Mouse (Mus musculus): Measurements from ENCODE around the gene Tmem132b.
"Not testable (repeated sequence)": the region's sequence is repeated elsewhere in the genome, so short reads cannot be mapped to it uniquely, and the experiment has no call there.

The Tmem132b gene

DNA sequence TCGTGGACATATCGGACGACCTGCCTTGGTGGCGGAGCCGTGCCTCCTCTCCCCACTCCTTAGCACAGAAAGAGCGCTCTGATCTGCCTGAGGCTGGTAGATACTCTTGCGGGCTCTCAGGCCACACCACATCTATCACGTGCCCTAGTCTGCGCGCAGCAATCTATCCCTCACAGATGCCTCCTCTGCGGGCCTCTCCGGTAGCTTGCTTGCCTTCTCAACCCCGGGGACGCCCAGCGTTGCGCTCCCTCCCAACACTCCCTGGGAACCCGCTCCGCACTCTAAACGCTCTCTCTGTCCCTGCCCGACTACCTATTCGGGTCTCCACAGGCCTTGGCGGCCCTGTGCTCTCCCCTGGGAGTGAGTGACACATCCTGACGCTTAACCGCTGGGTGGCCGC, at the start of gene Tmem132b:
Tmem132b (plus strand) TSS at position 141 of the 400 bp plus-strand sequence.
- DNase-seq (ENCODE audit: low read depth, low spot score): no peak

DNA sequence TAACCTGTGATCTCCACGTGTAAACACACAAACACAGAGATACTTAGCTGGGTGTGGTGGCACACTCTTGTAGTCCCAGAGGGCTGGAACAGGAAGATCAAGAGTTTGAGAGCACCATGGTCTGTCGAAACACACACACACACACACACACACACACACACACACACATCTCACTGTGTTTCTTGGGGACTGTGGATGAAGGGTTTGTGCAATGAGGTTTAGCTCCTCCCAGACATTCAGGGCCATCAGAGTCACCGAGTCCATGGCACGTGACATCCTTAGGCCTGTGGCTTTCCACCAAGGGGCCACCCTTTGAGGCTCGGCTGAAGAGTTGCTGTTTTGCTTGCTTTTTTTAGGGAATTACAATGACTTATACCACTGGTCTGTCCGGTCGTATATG, 49.1 kb upstream of the Tmem132b start:
- no peak for DNase-seq (ENCODE audit: low read depth, low spot score)

DNA sequence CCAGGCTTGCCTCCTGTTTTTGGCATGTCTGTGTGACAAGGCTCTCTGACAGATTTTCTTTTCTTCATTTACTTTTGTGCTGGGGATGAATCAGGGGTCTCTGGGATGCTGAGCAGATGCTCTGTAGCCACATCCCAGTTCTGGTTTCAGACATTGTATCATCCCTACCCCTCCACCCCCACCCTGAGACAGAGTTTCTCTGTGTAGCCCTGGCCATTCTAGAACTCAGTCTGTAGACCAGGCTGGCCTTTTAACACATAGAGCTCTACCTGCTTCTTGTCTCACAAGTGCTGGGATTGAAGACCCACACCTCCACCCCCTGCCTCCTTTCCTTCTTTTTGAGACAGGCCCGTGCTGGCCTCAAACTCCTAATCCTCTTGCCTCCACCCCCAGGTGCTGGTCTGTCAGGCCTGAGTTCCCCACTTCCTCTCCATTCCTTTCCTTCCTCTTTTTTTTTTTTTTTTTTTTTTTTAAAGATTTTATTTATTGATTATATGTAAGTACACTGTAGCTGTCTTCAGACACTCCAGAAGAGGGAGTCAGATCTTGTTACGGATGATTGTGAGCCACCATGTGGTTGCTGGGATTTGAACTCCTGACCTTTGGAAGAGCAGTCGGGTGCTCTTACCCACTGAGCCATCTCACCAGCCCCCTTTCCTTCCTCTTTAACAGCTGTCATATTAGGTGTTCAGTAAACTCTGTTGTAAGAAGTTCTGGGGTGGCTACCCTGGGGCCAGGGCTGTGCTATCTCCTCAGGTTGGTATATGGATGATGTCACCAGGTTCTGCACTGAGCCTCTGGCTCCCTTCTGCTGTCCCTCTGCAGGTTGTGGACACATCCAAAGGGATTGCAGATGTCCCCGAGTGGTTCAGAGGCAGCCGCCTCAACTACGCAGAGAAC, 47.6 kb upstream of the Tmem132b start:
- no peak for DNase-seq (ENCODE audit: low read depth, low spot score)

DNA sequence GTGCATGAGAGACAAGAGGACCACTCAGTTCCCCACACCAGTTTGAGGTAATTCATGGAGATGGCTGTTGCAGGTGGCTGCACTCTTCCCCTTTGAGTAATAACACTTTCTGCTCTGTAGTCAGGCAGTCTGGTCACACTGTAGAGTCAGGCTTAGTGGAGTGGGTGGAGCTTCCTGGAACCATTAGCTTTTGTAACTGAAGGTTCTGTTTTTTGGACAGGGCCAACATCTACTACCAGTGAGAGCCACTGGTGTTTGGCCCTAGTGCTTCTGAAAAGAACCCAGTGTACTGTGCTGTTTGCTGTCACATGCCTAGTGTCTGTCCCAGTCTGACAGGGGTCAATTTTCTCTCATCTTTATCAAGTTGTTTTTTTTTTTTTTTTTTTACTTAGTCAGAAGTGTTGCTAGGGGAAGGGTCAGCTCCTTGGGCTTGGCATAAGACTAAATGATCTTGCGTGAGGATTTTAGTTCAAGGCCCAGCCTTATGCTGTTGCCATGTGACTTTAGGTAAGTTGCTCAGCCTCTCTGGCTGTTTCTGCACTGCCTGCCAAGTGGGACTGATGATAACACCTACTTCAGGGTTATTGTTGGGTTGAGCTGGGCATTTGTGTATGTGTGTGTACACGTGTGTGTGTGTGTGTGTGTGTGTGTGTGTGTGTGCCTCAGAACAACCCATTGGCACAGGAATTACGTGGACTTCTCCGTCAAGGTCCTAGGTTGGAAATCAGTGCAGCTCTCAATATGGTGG, 46.4 kb upstream of the Tmem132b start:
- no peak for DNase-seq (ENCODE audit: low read depth, low spot score)

DNA sequence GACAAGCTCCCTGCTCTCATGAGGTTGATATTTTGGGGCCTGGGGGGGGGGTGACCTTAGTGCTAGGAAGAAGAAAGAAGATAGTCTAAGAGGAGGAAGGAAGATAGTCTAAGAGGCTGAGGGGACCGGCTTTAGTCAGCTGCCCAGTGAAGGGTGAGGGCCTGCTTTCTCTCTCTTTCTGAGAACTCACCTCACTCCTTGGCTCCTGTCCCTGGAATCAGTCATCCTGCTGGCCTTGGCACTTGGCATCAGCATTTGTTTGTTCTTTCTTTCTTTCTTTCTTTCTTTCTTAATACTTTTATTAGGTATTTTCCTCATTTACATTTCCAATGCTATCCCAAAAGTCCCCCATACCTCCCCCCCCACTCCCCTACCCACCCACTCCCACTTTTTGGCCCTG, 45.5 kb upstream of the Tmem132b start:
- DNase-seq (ENCODE audit: low read depth, low spot score): no peak

DNA sequence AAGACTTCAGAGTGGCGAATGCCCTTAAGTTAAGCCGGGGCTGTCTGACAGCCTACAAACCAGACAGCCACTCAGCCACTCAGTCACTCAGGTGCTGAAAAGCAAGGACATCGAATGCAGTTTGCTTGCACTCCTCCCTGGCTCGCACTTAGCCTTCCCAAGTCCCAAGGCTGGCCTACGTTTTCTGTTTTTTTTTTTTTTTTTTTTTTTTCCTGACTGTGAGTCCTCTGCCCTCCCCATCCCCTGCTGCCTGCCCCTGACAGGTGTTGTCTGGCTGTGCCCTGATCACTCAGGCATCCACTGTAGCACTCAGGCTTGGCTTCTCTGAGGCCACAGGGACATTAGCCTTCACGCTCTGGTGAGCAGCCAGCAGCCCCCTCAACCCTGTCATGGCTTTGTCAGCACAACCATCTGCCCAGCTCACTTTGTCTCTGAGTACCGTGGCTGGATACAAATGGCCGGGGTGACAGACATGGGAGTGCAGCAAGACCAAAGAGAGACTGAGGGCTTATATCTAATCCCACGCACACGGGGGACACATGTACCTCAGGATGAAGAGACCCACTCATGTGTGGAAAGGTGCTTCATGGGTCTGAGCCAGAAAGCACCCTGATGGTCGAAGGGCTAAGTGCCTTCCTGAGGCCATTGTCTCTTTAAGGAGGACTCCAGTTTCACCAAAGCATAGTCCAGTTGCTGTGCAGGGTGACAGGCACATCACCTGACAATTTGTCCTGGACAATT, 44.0 kb upstream of the Tmem132b start:
- DNase-seq (ENCODE audit: low read depth, low spot score): no peak

DNA sequence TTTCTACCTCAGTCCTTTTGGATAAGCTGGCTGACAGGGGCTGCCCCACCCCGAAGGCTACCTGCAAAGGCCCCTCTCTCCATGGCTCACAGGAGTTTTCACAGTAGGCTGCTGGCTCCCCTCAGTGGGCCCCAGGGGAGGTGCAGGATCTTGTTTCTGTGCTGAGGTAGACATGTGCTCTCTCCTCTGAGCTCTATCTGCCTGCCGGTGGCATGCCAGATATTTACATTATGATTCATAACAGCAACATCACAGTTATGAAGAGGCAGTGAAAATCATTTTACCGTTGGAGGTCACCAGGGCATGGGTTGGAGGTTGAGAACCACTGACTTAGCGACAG, 43.5 kb upstream of the Tmem132b start:
- no peak for DNase-seq (ENCODE audit: low read depth, low spot score)

DNA sequence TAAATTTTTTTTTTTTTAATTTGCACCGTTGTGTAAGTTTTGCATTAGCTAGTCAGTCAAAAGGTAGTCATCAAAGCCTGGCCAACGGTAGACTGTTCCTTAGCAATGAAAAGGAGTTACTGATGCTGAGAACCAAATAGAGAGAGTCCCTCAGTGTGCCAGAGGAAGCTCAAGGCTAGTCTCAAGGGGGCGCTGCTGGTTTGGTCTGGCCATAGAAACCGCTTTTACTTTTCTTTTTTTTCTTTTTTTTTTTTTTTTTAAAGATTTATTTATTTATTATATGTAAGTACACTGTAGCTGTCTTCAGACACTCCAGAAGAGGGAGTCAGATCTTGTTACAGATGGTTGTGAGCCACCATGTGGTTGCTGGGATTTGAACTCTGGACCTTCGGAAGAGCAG, 42.6 kb upstream of the Tmem132b start:
- not testable (repeated sequence) for DNase-seq (ENCODE audit: low read depth, low spot score)

DNA sequence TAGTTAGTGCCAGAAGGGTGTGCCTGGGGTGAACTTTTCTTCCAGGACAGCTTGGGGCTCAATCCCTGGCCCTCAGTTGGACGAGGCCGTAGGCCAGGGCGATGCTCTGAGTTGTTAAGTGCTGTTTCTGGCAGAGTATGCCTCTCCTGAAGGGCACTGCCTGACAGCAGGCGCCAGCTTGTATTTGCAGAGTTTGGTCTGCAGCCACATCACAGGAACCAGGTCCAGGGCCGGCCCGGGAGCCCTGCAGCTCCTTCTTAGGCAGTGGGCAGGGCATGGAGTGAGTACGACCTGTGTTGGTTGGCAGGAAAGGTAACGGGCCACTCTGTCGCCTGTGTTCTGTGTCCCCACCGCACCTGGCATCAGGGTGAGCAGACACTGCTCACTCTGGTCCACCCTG, 40.5 kb upstream of the Tmem132b start:
- DNase-seq (ENCODE audit: low read depth, low spot score): peak; percentile 74

DNA sequence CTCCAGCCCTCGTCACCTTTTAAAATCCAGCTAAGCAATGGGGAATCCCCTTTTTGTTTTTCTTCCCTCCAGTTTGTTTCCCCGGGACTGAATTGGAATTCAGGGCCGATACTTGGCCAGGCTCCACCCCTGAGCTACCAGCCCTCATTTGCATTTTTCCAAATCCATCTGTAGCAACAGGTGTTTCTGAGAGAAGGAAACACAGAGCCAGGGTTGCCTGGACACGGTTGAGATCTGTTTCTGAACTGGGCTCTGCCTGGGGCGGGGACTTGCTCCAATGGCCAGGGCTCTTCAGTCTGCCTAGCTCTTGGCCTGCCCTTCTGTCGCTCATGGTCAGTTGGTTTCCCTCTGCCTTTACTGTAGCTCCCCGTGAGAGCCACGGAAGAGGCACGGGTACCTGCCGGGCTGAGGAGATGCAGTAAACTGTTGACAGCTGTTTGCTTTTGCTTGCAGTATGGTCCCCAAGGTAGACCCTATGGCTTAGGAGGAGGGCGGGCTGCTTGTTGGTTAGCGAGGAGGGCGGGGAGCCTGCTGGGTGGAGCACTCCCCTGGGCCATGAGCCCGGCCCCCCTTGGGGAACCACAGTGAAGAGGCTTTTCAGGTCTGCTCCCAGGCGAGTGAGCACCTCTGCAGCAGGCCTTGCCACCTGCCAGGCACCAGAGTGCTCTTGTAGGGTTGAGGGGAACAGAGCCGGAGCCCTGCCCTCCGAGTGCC, 39.0 kb upstream of the Tmem132b start:
- no peak for DNase-seq (ENCODE audit: low read depth, low spot score)

DNA sequence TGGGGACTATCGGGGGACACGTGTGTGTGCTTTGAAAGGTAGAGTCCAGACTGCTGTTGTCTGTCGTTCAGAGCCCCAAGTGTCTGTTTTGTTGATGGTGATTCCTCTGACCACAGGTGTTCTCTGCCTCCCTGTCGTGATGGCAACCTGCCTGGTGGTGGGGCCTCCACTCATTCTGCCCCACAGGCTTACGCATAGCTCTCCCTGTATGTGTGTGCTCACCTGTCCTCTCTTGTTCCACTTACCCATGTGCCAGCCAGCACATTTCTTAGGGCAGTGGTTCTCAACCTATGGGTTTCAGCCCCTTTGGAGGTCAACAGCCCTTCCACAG, 38.5 kb upstream of the Tmem132b start:
- DNase-seq (ENCODE audit: low read depth, low spot score): no peak

DNA sequence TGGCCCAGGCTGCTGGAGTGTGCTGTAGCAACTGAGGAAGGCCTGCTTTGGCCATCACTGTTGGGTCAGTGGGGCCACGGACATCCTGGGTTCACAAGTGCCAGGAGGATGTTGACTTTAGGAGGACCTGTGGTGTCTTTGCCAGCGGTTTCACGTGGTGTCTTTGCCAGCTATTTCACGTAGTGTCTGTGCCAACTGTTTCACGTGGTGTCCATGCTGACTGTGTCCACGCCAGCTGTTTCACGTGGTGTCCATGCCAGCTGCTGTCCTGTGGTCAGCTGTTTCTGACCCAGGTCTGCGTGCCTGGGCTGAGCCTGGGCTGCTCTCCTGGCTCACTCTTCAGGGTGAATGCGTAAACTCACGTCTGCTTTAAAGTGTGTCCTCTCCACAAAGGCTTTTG, 35.9 kb upstream of the Tmem132b start:
- peak; percentile 88 for DNase-seq (ENCODE audit: low read depth, low spot score)

DNA sequence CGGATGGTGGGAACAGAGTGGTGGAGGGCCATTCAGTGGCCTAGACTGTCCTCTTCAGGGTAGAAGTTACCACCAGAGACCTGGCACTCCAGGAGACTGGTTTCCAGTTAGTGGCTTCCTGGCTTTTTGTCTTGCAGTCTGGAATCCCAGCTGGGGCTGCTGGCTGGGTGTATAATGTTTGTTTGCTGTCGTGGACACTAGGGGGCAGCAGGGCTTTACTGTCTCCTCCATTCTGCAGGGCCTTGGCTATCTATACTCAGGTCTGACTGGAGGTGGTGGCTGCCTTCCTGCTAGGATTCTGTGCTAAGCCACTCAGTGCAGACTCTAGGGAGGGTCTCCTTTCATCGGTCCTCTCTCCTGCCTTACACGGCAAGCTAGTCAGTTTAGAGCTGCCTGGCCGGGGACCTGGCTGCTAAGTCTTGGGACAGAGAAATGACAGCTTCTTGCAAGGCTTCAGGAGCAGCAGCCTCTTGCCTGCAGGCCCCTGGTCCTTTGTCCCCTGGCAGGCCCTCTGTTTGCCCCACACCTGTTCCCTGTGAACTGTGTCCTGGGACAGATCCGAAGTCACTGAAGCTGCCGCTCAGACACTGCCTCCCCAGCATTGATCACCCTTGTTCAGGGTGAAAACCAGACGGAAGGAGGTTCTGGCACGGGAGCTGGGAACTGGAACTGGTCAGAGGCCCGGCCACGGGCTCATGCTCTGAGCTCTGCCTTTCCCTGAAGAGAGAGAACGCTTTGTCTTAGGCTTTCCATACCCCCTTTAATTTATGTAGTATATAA, 33.6 kb upstream of the Tmem132b start:
- peak; percentile 53 for DNase-seq (ENCODE audit: low read depth, low spot score)

DNA sequence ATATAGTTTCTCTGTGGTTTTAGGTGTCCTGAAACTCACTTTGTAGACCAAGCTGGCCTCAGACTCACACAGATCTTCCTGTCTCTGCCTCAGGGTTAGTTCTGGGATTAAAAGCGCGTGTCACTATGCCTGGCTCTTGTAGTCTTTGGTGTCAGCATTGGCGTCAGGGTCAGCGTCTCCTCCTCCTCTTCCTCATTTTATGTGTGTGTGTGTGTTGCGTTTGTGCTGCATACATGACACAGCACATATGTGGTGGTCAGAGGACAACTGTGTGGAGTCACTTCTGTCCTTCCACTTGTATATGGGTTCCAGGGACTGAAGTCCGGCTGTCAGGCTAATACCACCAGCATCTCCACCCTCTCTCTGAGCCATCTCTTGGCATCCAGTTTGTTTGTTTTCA, 30.1 kb upstream of the Tmem132b start:
- no peak for DNase-seq (ENCODE audit: low read depth, low spot score)

DNA sequence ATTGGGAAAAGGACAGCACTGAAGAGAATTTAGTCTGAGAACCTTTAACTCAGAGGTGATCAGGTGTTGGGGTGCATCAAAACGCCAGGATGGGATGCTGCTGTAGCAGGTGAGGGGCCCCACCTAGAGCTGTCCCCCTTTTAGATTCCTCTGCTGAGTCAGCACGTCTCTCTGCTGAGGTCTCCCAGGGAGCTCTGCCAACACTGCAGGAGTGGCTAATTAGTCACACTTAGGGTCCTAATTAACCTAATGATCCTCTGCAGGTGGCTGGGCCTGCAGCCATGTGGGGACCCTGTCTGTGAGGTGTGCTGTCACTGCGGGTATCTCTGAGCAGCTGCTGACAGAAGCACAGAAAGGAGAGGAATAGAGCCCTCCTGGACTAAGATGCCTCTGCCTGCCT, 29.4 kb upstream of the Tmem132b start:
- no peak for DNase-seq (ENCODE audit: low read depth, low spot score)

DNA sequence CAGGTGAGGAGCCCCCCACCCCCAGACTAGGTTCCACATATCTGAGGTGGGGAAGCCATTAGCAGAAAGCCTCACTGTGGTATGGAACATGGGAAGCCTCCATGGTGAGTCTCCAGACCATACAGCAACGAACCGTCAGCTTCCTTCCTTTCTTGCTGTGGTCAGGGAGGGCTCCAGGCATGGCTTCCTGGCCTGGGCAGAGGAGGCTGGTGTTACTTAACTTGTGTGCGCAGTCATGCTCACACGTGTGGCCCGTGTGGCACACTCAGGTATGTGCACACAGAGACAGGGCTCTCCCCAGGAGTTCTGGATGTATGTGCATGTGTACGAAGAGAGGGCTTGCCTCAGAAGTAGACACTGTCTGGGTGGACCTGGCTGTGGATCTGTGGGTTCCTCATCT, 27.9 kb upstream of the Tmem132b start:
- no peak for DNase-seq (ENCODE audit: low read depth, low spot score)

DNA sequence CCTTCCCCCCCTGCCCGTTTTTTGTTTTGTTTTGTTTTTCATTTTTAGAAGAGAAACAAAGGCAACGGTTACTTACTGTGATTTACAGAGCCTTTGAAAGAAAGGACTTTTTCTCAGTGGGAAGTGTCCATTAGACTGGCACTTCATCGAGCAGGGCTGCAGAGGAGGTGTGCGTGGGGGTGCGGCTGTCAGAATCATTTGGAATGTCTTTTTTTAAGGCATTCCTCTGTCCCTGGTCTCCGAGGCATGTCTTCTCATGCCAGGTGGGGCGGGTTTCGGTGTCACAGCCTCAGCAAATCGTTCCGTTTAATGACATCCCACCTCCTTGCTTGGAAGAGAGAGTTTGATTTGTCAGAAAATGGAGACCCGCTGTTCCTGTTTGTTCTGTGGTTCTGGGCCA, 26.9 kb upstream of the Tmem132b start:
- no peak for DNase-seq (ENCODE audit: low read depth, low spot score)

DNA sequence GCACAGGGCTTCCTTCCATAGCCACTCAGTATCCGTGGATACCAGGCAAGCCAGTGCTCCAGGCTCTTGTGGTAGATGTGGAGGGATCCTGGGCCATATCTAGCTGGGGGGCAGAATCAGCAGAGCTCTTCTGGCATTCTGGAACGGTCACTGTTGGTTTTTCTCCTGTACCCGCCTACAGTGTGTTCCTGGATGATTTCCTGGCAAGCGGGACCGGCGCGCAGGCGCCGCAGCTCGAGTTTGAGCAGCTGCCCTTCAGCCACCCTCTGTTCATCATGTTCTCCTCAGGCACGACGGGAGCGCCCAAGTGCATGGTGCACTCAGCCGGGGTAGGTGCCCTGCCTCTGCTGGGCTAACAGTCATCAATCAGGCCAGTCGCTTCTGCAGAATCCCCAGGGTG, 25.6 kb upstream of the Tmem132b start:
- no peak for DNase-seq (ENCODE audit: low read depth, low spot score)

DNA sequence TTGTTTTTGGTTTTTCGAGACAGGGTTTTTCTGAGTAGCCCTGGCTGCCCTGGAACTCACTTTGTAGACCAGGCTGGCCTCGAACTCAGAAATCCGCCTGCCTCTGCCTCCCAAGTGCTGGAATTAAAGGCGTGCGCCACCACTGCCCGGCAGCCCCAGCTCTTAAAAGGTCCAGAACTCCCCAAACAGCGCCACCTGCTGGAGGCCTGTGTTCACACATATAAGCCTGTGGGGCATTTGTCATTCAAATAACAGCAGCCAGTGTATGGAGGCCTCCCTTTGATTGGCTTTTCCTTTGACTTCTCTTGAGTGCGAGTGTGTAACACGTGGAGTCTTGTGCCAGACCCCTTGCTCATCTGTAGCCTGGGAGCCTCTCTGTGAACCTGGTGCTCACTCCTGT, 24.0 kb upstream of the Tmem132b start:
- DNase-seq (ENCODE audit: low read depth, low spot score): no peak

DNA sequence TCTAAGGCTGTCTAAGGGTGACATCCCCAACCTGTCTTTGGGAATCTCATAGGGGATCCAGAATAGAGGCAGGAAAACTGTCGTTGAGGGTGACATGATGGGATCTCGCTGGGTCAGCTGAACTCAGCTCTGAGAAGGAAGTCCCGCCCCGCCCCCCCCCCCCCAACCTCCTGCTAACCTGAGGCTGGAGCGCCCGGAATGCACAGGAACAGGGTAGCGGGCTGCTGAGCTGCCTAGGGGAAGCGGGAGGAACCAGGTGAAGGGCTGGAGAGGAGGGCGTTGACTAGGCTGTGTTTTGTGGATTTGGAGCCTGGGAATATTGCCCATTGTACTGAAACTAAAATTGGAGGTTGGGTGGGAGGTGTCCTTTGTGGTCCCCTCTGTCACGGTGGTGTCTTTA, 23.6 kb upstream of the Tmem132b start:
- DNase-seq (ENCODE audit: low read depth, low spot score): no peak

DNA sequence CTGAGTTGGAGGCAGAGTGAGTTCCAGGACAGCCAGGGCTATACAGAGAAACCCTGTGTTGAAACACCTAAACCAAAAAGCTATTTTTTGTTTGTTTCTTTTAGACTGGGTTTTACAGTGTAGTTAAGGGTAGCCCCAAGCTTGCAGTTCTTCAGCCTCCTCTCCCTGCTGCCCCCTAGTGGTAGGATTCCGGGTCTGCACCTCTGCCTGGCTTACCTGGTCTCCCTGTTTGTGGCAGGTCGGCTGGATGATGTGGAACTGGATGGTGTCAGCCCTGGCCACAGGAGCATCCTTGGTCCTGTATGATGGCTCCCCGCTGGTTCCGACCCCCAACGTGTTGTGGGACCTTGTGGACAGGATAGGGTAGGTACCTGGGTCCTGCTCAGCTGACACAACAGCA, 22.0 kb upstream of the Tmem132b start:
- DNase-seq (ENCODE audit: low read depth, low spot score): no peak

All from skeletal muscle tissue, adult 2 months (tissue).